Mouse (Mus musculus) neutrophil, adult 59 days (primary cell): ENCODE data around the gene Hsd11b2. TPM values are rescaled to one million over a fixed set of nuclear protein-coding genes. Genes with fewer than 3 reads are reported as not detected.

ENCODE experiments used
- total RNA-seq, 2 experiments: library from RNA; stranded (reverse); gene quantifications; 1 replicate in 1 of 2; 2 replicates in 1 of 2; pipeline ENCODE4 v1.2.4; 2023

Gene Hsd11b2
- not detected for total RNA-seq

GRCm38 (mm10) chr8:105518436-105519313 lies at the start of gene Hsd11b2:
Gene Hsd11b2 (plus strand): TSS chr8:105518755.

DNA sequence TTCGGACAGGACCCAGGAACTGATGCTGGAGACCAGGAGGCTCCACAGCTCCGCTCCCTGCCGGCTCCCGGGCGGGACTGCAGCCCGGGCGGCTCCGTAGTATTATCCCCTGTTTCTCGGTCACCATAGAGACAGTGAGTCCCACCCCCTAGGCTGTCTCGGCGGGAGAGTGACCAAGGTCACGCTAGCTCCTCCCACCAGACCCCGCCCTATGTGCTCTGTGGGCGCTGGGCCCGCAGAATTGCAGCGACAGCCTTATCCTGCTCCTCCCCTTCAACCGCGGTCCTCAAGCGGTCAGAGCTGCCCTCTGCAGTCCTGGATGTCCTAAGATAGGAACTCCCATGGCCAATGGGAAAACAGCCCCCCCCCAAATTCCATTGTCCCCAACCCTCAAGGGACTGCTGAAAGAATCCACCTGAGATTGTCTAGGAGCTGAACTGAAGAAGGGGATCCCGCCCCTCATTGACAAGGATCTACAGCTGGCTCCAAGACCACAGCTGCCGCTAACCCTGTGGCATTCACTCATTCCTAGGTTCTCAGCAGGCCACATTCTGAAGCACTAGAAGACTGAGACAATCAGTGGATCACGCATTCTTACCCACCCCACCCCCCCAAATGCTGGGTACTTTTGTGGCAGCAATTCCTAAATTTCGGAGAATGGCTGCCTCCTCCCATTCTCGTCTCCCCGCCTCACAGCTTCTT lies 47.1 kb upstream of the Hsd11b2 start, which contains the start of gene Tppp3:
Tppp3 (minus strand) TSS at position 213 of the 702 bp plus-strand sequence.

GRCm38 (mm10) chr8:105496439-105497180 lies 21.9 kb upstream of the Hsd11b2 start, which contains the start of gene Zdhhc1:
Gene Zdhhc1 (minus strand): TSS chr8:105496902.

GRCm38 (mm10) chr8:105565952-105566702 lies 47.6 kb downstream of the Hsd11b2 start, which contains the start of gene Atp6v0d1:
Gene Atp6v0d1 (minus strand): TSS chr8:105566047.

Other genes starting within 250 kb of the Hsd11b2 start
- gene Hsf4, start 249.0 kb upstream of the Hsd11b2 start, total RNA-seq, result not detected
- gene Nol3, start 242.6 kb upstream of the Hsd11b2 start, total RNA-seq, result not detected
- gene 4931428F04Rik, start 228.9 kb upstream of the Hsd11b2 start, total RNA-seq, result 1 to 10 TPM in 1 of 2 experiments, under 1 TPM in 1; 0.78 to 1.1 TPM
- 1 to 10 TPM in 1 of 2 experiments, under 1 TPM in 1; 0.89 to 1.4 TPM for gene Exoc3l, start 222.7 kb upstream of the Hsd11b2 start, total RNA-seq
- 10 to 100 TPM; 55.7 to 57.8 TPM for gene E2f4, start 221.1 kb upstream of the Hsd11b2 start, total RNA-seq
- 1 to 10 TPM in 1 of 2 experiments, under 1 TPM in 1; 0.84 to 1.1 TPM for gene Elmo3, start 213.2 kb upstream of the Hsd11b2 start, total RNA-seq
- 1 to 10 TPM; 6.0 to 6.4 TPM for gene Lrrc29, start 192.5 kb upstream of the Hsd11b2 start, total RNA-seq
- 10 to 100 TPM; 27.4 to 27.9 TPM for gene Tmem208, start 192.4 kb upstream of the Hsd11b2 start, total RNA-seq
- 10 to 100 TPM; 31.8 to 40.1 TPM for gene Fhod1, start 170.8 kb upstream of the Hsd11b2 start, total RNA-seq
- gene Slc9a5, start 169.9 kb upstream of the Hsd11b2 start, total RNA-seq, result 1 to 10 TPM; 1.1 to 1.5 TPM
- gene Plekhg4, start 145.5 kb upstream of the Hsd11b2 start, total RNA-seq, result under 1 TPM in 1 of 2 experiments, not detected in 1; 0.13 TPM
- gene Kctd19, start 105.3 kb upstream of the Hsd11b2 start, total RNA-seq, result not detected
- gene Lrrc36, start 105.2 kb upstream of the Hsd11b2 start, total RNA-seq, result not detected
- 10 to 100 TPM; 10.9 to 18.1 TPM for gene Tppp3, start 47.2 kb upstream of the Hsd11b2 start, total RNA-seq
- 1 to 10 TPM; 1.8 TPM for gene Zdhhc1, start 21.9 kb upstream of the Hsd11b2 start, total RNA-seq
- gene Atp6v0d1, start 47.3 kb downstream of the Hsd11b2 start, total RNA-seq, result 100 to 1,000 TPM; 142 to 159 TPM
- 10 to 100 TPM; 15.2 to 17.7 TPM for gene Ripor1, start 86.5 kb downstream of the Hsd11b2 start, total RNA-seq
- gene Ctcf, start 117.8 kb downstream of the Hsd11b2 start, total RNA-seq, result 100 to 1,000 TPM in 1 of 2 experiments, 10 to 100 TPM in 1; 93.2 to 103 TPM
- gene Agrp, start 118.6 kb downstream of the Hsd11b2 start, total RNA-seq, result not detected
- gene Carmil2, start 167.5 kb downstream of the Hsd11b2 start, total RNA-seq, result 1 to 10 TPM; 9.4 to 9.7 TPM
- 10 to 100 TPM; 26.9 to 32.0 TPM for gene Acd, start 182.3 kb downstream of the Hsd11b2 start, total RNA-seq
- 1 to 10 TPM; 4.0 to 6.4 TPM for gene Pard6a, start 182.4 kb downstream of the Hsd11b2 start, total RNA-seq
- not detected for gene 4933405L10Rik, start 188.9 kb downstream of the Hsd11b2 start, total RNA-seq
- 1 to 10 TPM; 6.8 to 9.5 TPM for gene Enkd1, start 189.5 kb downstream of the Hsd11b2 start, total RNA-seq
- gene Gfod2, start 239.9 kb downstream of the Hsd11b2 start, total RNA-seq, result under 1 TPM; 0.51 to 0.62 TPM